Mouse (Mus musculus): ENCODE data around the gene Selenon.

DNA sequence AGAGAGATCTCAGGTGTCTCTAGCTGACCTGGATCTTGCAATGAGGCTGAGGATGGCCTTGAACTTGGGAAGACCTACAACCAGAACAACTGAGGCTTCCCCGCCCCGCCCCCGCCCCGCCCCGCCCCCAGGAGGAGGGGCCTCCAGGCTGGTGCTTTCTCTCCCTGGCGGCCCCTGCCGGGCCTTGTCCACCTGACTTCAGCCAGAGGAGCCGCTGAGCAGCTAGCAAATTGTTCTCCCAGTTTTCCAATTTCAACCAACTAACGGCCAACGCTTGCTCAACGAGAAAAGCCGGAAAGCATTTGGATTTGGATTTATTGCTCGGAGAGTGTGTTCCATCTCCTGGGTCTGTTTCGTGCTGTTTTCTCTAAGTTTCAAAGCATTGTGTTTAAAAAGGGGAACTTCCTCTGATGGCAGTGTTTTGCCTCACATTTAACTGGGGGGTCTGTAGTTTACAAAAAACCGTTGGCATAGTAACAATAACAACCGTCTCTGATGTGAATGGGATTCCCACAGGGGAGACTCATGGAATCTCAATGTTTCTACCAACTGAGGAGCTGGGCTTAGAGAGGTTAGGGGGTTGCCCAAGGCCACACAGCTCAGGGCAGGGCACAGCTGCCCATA is 5.8 kb upstream of the Selenon start:
- TF ChIP-seq CTCF (IDR thresholded peaks at IDR 0.05; ENCODE audit: low read depth) (0 out of 2 replicates have a peak, but pooled peaks have one; percentile 8), EP300 (IDR thresholded peaks at IDR 0.05; ENCODE audit: low read depth) (no peak)

Data from liver, postnatal 0 days (tissue).